Mouse (Mus musculus) heart, adult 8-10 months (tissue): ENCODE measurements around the gene Naa15. TPM values are rescaled to one million over a fixed set of nuclear protein-coding genes. Genes with fewer than 3 reads are reported as not detected.

Experiments
- DNase-seq: peaks from one replicate; pipeline ENCODE4 v3.0.0; 2022; ENCODE audit warnings: low spot score
- total RNA-seq, 4 experiments: library from RNA; stranded (reverse); gene quantifications; 2 replicates each; pipeline ENCODE4 v1.2.4; 2022

The Naa15 gene
- total RNA-seq, 4 experiments from 2014 or later: 44.6 to 56.5 (median 48.1) TPM

DNA sequence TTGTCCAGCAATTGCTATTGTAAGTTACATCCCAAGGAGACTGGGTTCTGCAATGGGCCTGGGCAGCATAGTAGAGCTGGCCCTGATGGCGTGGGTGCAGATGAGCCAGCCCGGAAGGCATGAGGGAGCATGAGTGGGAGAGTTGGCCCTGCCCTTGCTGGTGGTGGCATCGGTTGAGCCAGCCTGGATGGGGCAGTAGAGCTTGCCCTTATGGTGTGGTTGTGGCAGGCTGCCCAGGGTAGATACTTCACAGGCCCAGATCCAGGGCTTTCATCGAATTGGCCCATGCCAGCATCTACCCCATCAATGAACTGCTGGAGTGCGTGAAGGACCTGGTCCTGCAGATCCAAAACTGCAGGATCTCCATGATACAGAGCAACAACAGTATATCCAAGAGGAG is 97.0 kb downstream of the Naa15 start:
- DNase-seq: no peak

DNA sequence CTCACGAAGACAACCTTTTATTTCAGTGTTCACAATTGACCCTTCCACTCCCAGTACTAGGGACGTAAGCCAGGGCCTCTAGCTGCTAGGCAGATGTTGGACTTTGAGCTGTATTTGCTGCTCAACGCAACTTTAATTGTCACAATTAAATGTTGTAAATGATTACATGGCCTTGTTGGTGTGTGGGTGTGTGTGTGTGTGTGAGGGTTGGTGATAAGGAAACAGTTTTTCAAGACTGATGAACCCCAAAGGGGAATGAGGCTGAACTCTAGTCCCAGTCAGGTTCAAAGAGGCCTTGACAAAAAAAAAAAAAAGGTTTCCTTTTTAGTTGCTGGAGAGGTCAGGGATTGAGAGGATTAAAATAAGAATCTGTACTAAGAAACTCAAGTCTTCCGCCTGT is 102.5 kb downstream of the Naa15 start:
- DNase-seq: no peak

DNA sequence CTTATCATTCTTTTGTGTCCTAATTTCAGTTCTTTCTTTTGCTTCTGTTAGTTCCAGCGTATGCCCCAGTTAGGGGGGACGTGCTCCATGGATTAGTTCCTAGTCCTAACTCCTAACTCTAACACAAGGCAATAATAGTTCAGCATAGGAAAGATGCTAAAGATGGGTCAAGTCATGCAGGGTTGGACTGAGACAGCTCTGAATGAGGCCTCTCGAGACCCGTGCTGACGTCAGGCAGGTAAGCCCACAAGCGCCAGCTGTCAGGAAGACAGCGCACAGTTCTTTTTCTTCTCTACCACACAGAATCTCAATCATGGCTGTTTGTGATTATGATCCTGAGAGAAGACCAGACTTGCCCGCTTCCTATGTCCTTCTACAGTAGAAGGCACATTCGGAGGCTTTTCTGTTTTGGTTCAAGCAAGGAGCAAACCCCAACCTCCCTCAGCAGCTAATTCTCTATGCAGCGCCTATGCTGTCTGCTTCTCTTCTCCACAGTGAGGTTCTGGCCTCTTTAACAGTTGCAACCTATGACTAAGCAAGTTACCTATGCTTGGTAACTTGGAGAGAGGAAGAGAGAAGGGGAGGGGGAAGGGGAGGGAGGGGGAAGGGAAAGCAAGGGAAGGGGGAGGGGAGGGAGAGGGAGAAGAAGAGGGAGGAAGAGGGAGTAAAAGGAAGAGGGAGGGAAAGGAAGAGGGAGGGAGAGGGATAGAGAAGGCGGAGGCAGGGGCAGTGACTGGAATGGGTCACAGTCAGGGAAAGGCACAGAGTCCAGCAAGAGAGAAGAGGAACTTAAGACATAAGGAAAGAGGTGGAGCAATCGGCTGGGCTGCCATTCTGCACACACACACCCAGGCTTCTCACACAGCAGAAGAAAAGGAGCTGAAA is 103.2 kb downstream of the Naa15 start:
- DNase-seq: no peak

DNA sequence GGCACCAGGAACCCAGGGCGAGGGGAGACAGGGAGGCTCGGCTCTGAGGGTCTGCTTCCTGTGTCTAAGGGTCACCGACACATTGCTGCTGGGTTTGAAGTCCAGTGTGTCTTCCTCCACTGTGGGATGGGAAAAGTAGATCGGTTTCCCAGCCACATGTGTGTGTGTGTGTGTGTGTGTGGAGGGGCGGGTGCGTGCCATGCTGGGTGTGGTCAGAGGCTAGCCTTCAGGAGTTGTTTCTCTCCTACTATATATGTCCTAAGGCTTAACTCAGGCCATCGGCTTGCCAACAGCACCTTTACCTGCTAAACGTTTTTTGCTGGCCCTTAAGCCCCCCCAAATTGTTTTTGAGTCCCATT is 103.8 kb downstream of the Naa15 start:
- no peak for DNase-seq

DNA sequence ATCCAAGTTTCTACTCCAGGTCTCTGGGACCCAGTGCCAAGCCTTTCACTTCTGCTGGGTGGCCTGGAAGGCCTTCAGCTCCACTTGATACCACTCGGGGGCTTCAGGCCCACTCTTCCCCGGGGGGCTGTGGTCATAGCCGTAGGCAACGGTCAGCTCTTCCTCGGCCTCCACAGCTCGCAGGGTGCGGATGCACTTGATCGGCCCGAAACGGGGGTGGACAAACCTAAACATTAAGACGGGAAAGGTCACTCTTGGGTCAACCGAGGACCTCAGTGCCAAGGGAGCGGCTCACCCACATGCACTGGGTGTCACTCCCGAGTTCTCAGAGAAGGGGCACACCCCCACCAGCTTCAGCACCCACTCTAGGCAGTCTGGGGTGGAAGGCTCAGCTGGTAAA is 106.3 kb downstream of the Naa15 start:
- DNase-seq: no peak

DNA sequence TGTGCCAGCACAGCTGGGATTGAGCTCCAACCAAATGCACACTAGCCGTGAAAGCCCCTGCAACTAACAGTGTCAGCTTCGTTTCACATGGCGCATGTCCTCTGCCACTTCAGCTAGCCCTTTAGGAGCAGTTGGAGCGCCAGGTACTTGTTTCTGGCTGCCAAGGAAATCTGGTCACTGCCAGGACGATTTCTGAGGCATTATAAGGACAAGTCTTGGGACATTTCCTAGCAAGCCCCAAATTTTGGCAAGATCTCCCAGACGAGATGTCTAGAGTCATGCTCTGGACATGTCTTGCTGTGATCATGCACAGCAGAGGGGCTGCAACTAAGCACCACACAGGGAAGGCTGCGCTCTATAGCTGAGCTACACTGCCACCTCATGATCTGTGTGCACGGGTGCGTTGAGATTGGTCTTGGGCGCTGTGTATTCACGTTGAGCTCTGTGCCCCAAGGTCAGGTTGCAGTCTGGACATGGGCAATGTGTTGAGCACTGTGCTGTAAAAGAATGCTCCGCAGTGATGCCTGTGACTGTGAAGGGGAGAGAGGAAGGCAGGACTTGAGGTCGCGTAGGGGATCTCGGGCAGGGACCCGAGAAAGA is 110.3 kb downstream of the Naa15 start:
- DNase-seq: no peak

Other genes starting within 250 kb of the Naa15 start
- 10 to 100 TPM; 32.2 to 45.2 (median 41.6) TPM for gene Noct, start 190.7 kb upstream of the Naa15 start, total RNA-seq
- 10 to 100 TPM; 40.6 to 52.9 (median 50.9) TPM for gene Elf2, start 74.5 kb upstream of the Naa15 start, total RNA-seq
- gene Mgarp, start 18.4 kb upstream of the Naa15 start, total RNA-seq: under 1 TPM; 0.22 to 0.37 (median 0.26) TPM
- 1,000 to 10,000 TPM; 1,660 to 1,731 (median 1,722) TPM for gene Ndufc1, start 6.2 kb upstream of the Naa15 start, total RNA-seq
- gene Rab33b, start 68.8 kb downstream of the Naa15 start, total RNA-seq: 10 to 100 TPM in 2 of 4 experiments, 1 to 10 TPM in 2; 9.7 to 10.2 (median 10.0) TPM
- gene Setd7, start 145.7 kb downstream of the Naa15 start, total RNA-seq: 10 to 100 TPM; 55.6 to 68.3 (median 59.1) TPM
- 1 to 10 TPM in 1 of 4 experiments, under 1 TPM in 2, not detected in 1; 0.38 to 1.5 (median 0.90) TPM for gene Mgst2, start 245.2 kb downstream of the Naa15 start, total RNA-seq